Mouse (Mus musculus): ENCODE measurements at regions not wholly inside any gene's neighbourhood (a gene's known extent, or its start where the extent isn't known, plus 50 kb on each side); places are given as distances from the start of the nearest gene placed in this dataset.

DNA sequence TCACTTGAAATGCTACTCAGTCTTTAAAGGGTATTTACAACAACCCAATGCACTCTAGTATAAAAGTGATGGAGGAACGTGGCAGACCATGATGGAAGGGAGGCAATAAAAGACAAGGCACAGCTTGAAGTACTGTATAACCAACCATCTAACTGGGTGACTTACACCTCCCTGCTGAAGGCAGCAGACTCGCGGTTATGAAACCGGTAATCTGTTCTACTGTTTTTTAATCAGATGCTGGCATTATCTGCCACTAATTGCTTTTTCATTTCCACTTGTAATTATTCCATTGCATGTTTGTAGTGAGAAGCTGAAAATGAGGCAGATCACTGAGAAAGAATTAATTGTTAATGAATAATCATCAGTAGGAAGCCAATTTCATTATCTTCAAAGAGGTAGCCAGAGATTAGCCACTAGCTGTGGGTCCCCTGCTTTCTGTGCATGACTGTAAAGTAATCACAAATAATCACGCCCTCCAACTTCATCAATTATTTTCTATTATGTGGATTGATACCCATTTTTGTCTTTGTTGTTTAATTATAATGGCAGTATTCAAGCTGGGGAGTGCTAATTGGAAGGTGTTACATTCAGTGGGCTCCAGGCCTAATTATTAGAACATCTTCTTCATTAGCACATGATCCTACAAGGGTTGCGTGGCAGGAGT lies 103.1 kb upstream of the Itga4 start:
- no peak overlapping the region for H3K4me3 ChIP-seq (ENCODE audit: extremely low read depth, insufficient read depth, insufficient read length)
- no peak overlapping the region for H3K27ac ChIP-seq (ENCODE audit: insufficient read depth, low read length)
- no peak for DNase-seq (ENCODE audit: low read depth in 1 of 2, low spot score in 2 of 2)
- no peaks in the 10 kb centered on the region for H3K4me1 ChIP-seq (ENCODE audit: control insufficient read depth, insufficient read depth, insufficient read length)
- H3K36me3 ChIP-seq (ENCODE audit: control insufficient read depth, insufficient read depth, low read length), result no peaks in the 10 kb centered on the region
- no peaks in the 10 kb centered on the region for H3K27me3 ChIP-seq (ENCODE audit: control insufficient read depth, insufficient read depth, low read length)
- WGBS, result 86% methylated on average over 6 of the region's 6 CpGs
- TF ChIP-seq CTCF (IDR thresholded peaks at IDR 0.05; ENCODE audit: extremely low read depth, insufficient read depth, insufficient read length, insufficient replicate concordance) (no peak), POLR2A (IDR thresholded peaks at IDR 0.05; ENCODE audit: low read depth, low read length) (no peak)

- 96% methylated on average over 5 of the region's 5 CpGs for WGBS
- no peaks in the 10 kb centered on the region for H3K36me3 ChIP-seq (ENCODE audit: control insufficient read depth, insufficient read depth, low read length)
- no peaks in the 10 kb centered on the region for H3K27me3 ChIP-seq (ENCODE audit: control insufficient read depth, insufficient read depth, low read length)
- TF ChIP-seq POLR2A (IDR thresholded peaks at IDR 0.05; ENCODE audit: low read depth, low read length) (no peak), CTCF (IDR thresholded peaks at IDR 0.05; ENCODE audit: extremely low read depth, insufficient read depth, insufficient read length, insufficient replicate concordance) (no peak)
- H3K4me1 ChIP-seq (ENCODE audit: control insufficient read depth, insufficient read depth, insufficient read length), result no peaks in the 10 kb centered on the region
- no peak for DNase-seq (ENCODE audit: low read depth in 1 of 2, low spot score in 2 of 2)
- no peak overlapping the region for H3K4me3 ChIP-seq (ENCODE audit: extremely low read depth, insufficient read depth, insufficient read length)
- no peak overlapping the region for H3K27ac ChIP-seq (ENCODE audit: insufficient read depth, low read length)
Measured at GRCm38 (mm10) chr2:79152695-79153057, 102.5 kb upstream of the Itga4 start.

DNA sequence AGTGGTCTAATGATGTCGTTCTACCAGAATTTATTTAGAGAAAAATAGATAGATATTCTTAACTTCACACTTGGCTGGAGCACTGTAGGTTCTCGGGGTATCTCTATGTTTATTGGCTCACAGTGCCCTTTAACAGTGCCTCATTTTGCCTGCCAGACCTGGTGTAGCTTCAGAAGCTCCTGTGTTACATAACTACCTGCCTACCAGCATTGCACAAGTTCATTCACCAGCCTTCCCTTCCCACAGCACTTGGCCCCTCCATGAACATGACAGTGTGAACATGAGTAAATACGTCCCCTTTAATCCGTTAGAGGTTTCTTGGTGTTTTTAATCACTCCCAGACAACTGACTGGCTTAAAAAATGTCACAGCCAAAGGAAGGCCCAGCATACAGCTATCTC lies 102.2 kb upstream of the Itga4 start:
- no peaks in the 10 kb centered on the region for H3K36me3 ChIP-seq (ENCODE audit: control insufficient read depth, insufficient read depth, low read length)
- TF ChIP-seq CTCF (IDR thresholded peaks at IDR 0.05; ENCODE audit: extremely low read depth, insufficient read depth, insufficient read length, insufficient replicate concordance), result no peak
- TF ChIP-seq POLR2A (IDR thresholded peaks at IDR 0.05; ENCODE audit: low read depth, low read length), result no peak
- DNase-seq (ENCODE audit: low read depth in 1 of 2, low spot score in 2 of 2), result no peak
- no peaks in the 10 kb centered on the region for H3K27me3 ChIP-seq (ENCODE audit: control insufficient read depth, insufficient read depth, low read length)
- 83% methylated on average over 4 of the region's 4 CpGs for WGBS
- H3K4me3 ChIP-seq (ENCODE audit: extremely low read depth, insufficient read depth, insufficient read length), result no peak overlapping the region
- no peaks in the 10 kb centered on the region for H3K4me1 ChIP-seq (ENCODE audit: control insufficient read depth, insufficient read depth, insufficient read length)
- H3K27ac ChIP-seq (ENCODE audit: insufficient read depth, low read length), result no peak overlapping the region

DNA sequence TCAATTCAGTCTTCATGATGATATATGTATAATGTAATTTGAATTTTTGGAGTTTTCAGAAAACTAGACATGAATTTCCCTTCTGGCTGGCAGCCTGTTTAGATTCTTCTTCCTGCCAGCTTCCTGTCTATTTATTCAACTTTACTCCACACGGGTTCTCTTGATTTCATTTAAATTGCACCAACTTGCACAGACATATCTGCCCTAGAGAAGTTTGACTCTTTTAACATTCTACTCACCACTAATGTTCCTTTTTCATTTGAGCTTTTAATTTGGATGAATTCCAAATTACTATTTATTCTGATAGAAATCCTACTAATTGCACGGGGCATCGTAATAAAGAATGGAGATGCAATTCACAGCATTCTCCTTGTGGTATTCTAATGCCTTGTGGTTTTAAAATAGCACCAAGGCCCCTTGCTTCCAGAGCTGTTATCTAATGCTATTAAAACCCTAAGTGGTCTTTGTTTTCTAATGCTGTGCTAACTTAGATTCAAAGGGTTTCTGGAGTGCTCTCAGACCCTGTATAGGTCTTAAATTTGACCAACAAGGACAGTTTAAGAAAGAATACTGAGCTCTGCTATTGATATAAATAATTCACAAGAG lies 96.7 kb upstream of the Itga4 start:
- no peak for DNase-seq (ENCODE audit: low read depth in 1 of 2, low spot score in 2 of 2)
- 45% methylated on average over 3 of the region's 3 CpGs for WGBS
- TF ChIP-seq POLR2A (IDR thresholded peaks at IDR 0.05; ENCODE audit: low read depth, low read length), result no peak
- TF ChIP-seq CTCF (IDR thresholded peaks at IDR 0.05; ENCODE audit: extremely low read depth, insufficient read depth, insufficient read length, insufficient replicate concordance), result no peak

GRCm38 (mm10) chr2:79159336-79159735 lies 95.9 kb upstream of the Itga4 start:
- Histone ChIP-seq H3K36me3 (ENCODE audit: control insufficient read depth, insufficient read depth, low read length) (no peaks in the 10 kb centered on the region), H3K27me3 (ENCODE audit: control insufficient read depth, insufficient read depth, low read length) (no peaks in the 10 kb centered on the region), H3K4me1 (ENCODE audit: control insufficient read depth, insufficient read depth, insufficient read length) (no peaks in the 10 kb centered on the region), H3K27ac (ENCODE audit: insufficient read depth, low read length) (no peak overlapping the region), H3K4me3 (ENCODE audit: extremely low read depth, insufficient read depth, insufficient read length) (no peak overlapping the region)
- DNase-seq (ENCODE audit: low read depth in 1 of 2, low spot score in 2 of 2), result no peak
- 76% methylated on average over 5 of the region's 5 CpGs for WGBS
- no peak for TF ChIP-seq POLR2A (IDR thresholded peaks at IDR 0.05; ENCODE audit: low read depth, low read length)

More for the DNA sequence above, 96.7 kb upstream of the Itga4 start:
- H3K4me1 ChIP-seq (ENCODE audit: control insufficient read depth, insufficient read depth, insufficient read length), result no peaks in the 10 kb centered on the region
- no peak overlapping the region for H3K4me3 ChIP-seq (ENCODE audit: extremely low read depth, insufficient read depth, insufficient read length)
- H3K27me3 ChIP-seq (ENCODE audit: control insufficient read depth, insufficient read depth, low read length), result no peaks in the 10 kb centered on the region
- H3K36me3 ChIP-seq (ENCODE audit: control insufficient read depth, insufficient read depth, low read length), result no peaks in the 10 kb centered on the region
- no peak overlapping the region for H3K27ac ChIP-seq (ENCODE audit: insufficient read depth, low read length)

DNA sequence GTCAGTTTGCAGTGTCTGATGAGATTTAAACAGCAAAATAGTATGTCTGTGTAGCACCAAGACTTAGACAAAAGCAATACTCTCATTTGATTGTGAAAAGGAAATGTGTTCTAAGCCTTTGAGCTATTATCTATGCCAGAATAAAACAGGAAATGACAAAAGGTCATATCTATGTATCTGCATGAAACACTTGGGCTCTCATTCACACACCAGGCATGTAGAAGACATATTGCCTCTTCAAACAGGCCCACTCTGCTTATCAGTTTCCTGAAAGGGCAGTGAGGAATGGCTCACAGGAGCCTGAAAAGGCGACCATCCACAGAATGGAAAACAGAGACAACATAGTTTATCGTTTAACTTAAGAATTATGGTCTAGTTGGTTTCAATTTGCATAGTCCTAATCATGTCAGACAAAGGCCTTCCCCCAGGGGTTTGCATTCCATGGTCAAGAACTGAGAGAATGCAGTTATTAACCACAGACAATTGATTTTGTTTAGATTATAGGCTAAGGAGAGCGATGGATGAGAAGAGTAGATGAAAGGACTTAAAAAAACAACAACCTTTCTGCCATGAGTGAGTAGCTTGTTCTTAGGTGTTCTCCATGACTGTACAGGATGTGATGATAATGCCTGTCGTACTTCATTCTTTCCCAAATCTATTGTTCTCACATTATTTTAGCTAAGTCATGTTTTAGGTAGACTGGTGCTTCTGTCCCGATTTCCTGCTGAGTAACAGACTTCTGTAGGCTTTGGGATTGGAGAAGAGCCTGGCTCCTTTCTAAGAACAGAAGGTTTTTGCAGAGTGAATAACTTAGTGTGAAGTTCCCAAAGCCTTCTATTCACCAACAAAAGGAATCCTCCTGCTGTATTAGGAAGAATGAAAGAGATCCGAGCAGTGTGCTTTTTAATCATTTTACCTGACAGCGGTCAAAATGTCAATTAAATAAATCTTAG lies 82.0 kb upstream of the Itga4 start:
- 70% methylated on average over 7 of the region's 7 CpGs for WGBS
- H3K4me3 ChIP-seq (ENCODE audit: extremely low read depth, insufficient read depth, insufficient read length), result no peak overlapping the region
- H3K27me3 ChIP-seq (ENCODE audit: control insufficient read depth, insufficient read depth, low read length), result no peaks in the 10 kb centered on the region
- TF ChIP-seq CTCF (IDR thresholded peaks at IDR 0.05; ENCODE audit: extremely low read depth, insufficient read depth, insufficient read length, insufficient replicate concordance), result no peak
- TF ChIP-seq POLR2A (IDR thresholded peaks at IDR 0.05; ENCODE audit: low read depth, low read length), result no peak
- no peaks in the 10 kb centered on the region for H3K36me3 ChIP-seq (ENCODE audit: control insufficient read depth, insufficient read depth, low read length)
- H3K4me1 ChIP-seq (ENCODE audit: control insufficient read depth, insufficient read depth, insufficient read length), result peaks cover 5% of the 10 kb centered on the region; the same call in 1 of the 2 replicates
- DNase-seq (ENCODE audit: low read depth in 1 of 2, low spot score in 2 of 2), result peak in 1 of 2 experiments; percentile 3
- H3K27ac ChIP-seq (ENCODE audit: insufficient read depth, low read length), result peak overlapping the region; percentile 48
